Mouse (Mus musculus): ENCODE measurements around the gene Iglon5. TPM values are rescaled to one million over a fixed set of nuclear protein-coding genes. Genes with fewer than 3 reads are reported as not detected.

Gene Iglon5
- polyA plus RNA-seq, 1 experiment from 2014 or later: 1.1 TPM

GRCm38 (mm10) chr7:43464864-43465343 is 25.0 kb downstream of the Iglon5 start:
- Histone ChIP-seq H3K4me2 (peak overlapping the region; percentile 97), H3K9ac (peak overlapping the region; percentile 42; the same call in 1 of the 2 replicates), H3K27me3 (peaks cover 25% of the 10 kb centered on the region), H3K27ac (no peak overlapping the region), H3K4me3 (peak overlapping the region; percentile 57), H3K4me1 (peaks cover 20% of the 10 kb centered on the region), H3K36me3 (no peaks in the 10 kb centered on the region), H3K9me3 (no peaks in the 10 kb centered on the region)
- 9% methylated on average over 35 of the region's 35 CpGs for WGBS
- no peak for ATAC-seq (ENCODE audit: insufficient number of reproducible peaks, low FRiP score, low TSS enrichment, low read depth)

- H3K27ac ChIP-seq: no peak overlapping the region
- no peak overlapping the region for H3K4me3 ChIP-seq
- no peak overlapping the region for H3K9ac ChIP-seq
- no peak for ATAC-seq (ENCODE audit: insufficient number of reproducible peaks, low FRiP score, low TSS enrichment, low read depth)
- H3K4me1 ChIP-seq: peaks cover 20% of the 10 kb centered on the region
- H3K9me3 ChIP-seq: no peaks in the 10 kb centered on the region
- H3K27me3 ChIP-seq: peaks cover 25% of the 10 kb centered on the region
- 71% methylated on average over 7 of the region's 7 CpGs for WGBS
- H3K4me2 ChIP-seq: no peak overlapping the region
- no peaks in the 10 kb centered on the region for H3K36me3 ChIP-seq
Observed at GRCm38 (mm10) chr7:43463976-43464375, 25.9 kb downstream of the Iglon5 start.

GRCm38 (mm10) chr7:43462851-43463250 is 27.0 kb downstream of the Iglon5 start, which contains the start of gene Vsig10l:
Gene Vsig10l (plus strand): TSS chr7:43463151.
- WGBS: 59% methylated on average over 4 of the region's 4 CpGs
- no peak within 1 kb of the TSS for H3K4me2 ChIP-seq
- H3K27me3 ChIP-seq: peaks cover 25% of the 10 kb centered on the region
- no peak within 1 kb of the TSS for H3K4me3 ChIP-seq
- H3K9me3 ChIP-seq: no peaks in the 10 kb centered on the region
- H3K36me3 ChIP-seq: peaks cover 5% of the 10 kb centered on the region
- H3K4me1 ChIP-seq: peaks cover 20% of the 10 kb centered on the region
- H3K27ac ChIP-seq: no peak within 1 kb of the TSS
- ATAC-seq (ENCODE audit: insufficient number of reproducible peaks, low FRiP score, low TSS enrichment, low read depth): no peak
- H3K9ac ChIP-seq: no peak within 1 kb of the TSS

- no peak for ATAC-seq (ENCODE audit: insufficient number of reproducible peaks, low FRiP score, low TSS enrichment, low read depth)
- H3K36me3 ChIP-seq: peaks cover 63% of the 10 kb centered on the region
- 68% methylated on average over 6 of the region's 6 CpGs for whole genome bisulfite sequencing
Observed at GRCm38 (mm10) chr7:43454371-43454770, 35.5 kb downstream of the Iglon5 start.

GRCm38 (mm10) chr7:43453599-43454355 is 36.1 kb downstream of the Iglon5 start:
- Histone ChIP-seq H3K9me3 (no peaks in the 10 kb centered on the region), H3K27me3 (no peaks in the 10 kb centered on the region), H3K4me2 (no peak overlapping the region), H3K4me1 (0 out of 2 replicates have a peak, but pooled peaks cover 3% of the 10 kb centered on the region), H3K36me3 (peaks cover 63% of the 10 kb centered on the region), H3K27ac (no peak overlapping the region), H3K9ac (no peak overlapping the region), H3K4me3 (no peak overlapping the region)
- 67% methylated on average over 14 of the region's 14 CpGs for WGBS
- no peak for ATAC-seq (ENCODE audit: insufficient number of reproducible peaks, low FRiP score, low TSS enrichment, low read depth)

More at GRCm38 (mm10) chr7:43454371-43454770, 35.5 kb downstream of the Iglon5 start:
- H3K9ac ChIP-seq: no peak overlapping the region
- no peak overlapping the region for H3K4me3 ChIP-seq
- H3K4me2 ChIP-seq: no peak overlapping the region
- no peaks in the 10 kb centered on the region for H3K9me3 ChIP-seq
- H3K4me1 ChIP-seq: 0 out of 2 replicates have a peak, but pooled peaks cover 3% of the 10 kb centered on the region
- no peak overlapping the region for H3K27ac ChIP-seq
- H3K27me3 ChIP-seq: no peaks in the 10 kb centered on the region

GRCm38 (mm10) chr7:43452609-43453008 is 37.3 kb downstream of the Iglon5 start:
- no peak overlapping the region for H3K27ac ChIP-seq
- no peak overlapping the region for H3K4me3 ChIP-seq
- no peaks in the 10 kb centered on the region for H3K27me3 ChIP-seq
- no peak overlapping the region for H3K9ac ChIP-seq
- H3K4me1 ChIP-seq: 0 out of 2 replicates have a peak, but pooled peaks cover 3% of the 10 kb centered on the region
- H3K9me3 ChIP-seq: no peaks in the 10 kb centered on the region
- H3K4me2 ChIP-seq: no peak overlapping the region
- peaks cover 56% of the 10 kb centered on the region for H3K36me3 ChIP-seq
- 48% methylated on average over 4 of the region's 4 CpGs for WGBS
- no peak for ATAC-seq (ENCODE audit: insufficient number of reproducible peaks, low FRiP score, low TSS enrichment, low read depth)

GRCm38 (mm10) chr7:43451726-43452125 is 38.1 kb downstream of the Iglon5 start:
- Histone ChIP-seq H3K9me3 (no peaks in the 10 kb centered on the region), H3K27me3 (no peaks in the 10 kb centered on the region), H3K9ac (no peak overlapping the region), H3K4me3 (no peak overlapping the region), H3K4me1 (0 out of 2 replicates have a peak, but pooled peaks cover 3% of the 10 kb centered on the region), H3K27ac (no peak overlapping the region), H3K4me2 (no peak overlapping the region), H3K36me3 (peaks cover 47% of the 10 kb centered on the region)
- WGBS: 93% methylated on average over 11 of the region's 11 CpGs
- ATAC-seq (ENCODE audit: insufficient number of reproducible peaks, low FRiP score, low TSS enrichment, low read depth): no peak

GRCm38 (mm10) chr7:43449811-43450210 is 40.1 kb downstream of the Iglon5 start:
- Histone ChIP-seq H3K36me3 (peaks cover 30% of the 10 kb centered on the region), H3K9ac (no peak overlapping the region), H3K9me3 (no peaks in the 10 kb centered on the region), H3K4me3 (no peak overlapping the region), H3K4me2 (no peak overlapping the region), H3K27me3 (no peaks in the 10 kb centered on the region), H3K27ac (no peak overlapping the region), H3K4me1 (peaks cover 5% of the 10 kb centered on the region; the same call in 1 of the 2 replicates)
- 99% methylated on average over 2 of the region's 2 CpGs for WGBS
- no peak for ATAC-seq (ENCODE audit: insufficient number of reproducible peaks, low FRiP score, low TSS enrichment, low read depth)

- Histone ChIP-seq H3K9ac (no peak overlapping the region), H3K4me3 (no peak overlapping the region), H3K27me3 (no peaks in the 10 kb centered on the region), H3K9me3 (no peaks in the 10 kb centered on the region), H3K27ac (no peak overlapping the region), H3K36me3 (peaks cover 15% of the 10 kb centered on the region), H3K4me2 (no peak overlapping the region), H3K4me1 (peaks cover 12% of the 10 kb centered on the region)
- 94% methylated on average over 3 of the region's 3 CpGs for WGBS
- ATAC-seq (ENCODE audit: insufficient number of reproducible peaks, low FRiP score, low TSS enrichment, low read depth): no peak
Observed at GRCm38 (mm10) chr7:43448246-43448645, 41.6 kb downstream of the Iglon5 start.

- ATAC-seq (ENCODE audit: insufficient number of reproducible peaks, low FRiP score, low TSS enrichment, low read depth): no peak
- WGBS: 76% methylated on average over 4 of the region's 4 CpGs
Observed at GRCm38 (mm10) chr7:43447801-43448200, 42.1 kb downstream of the Iglon5 start.

GRCm38 (mm10) chr7:43443917-43444293 is 46.0 kb downstream of the Iglon5 start, which contains the start of the genes Etfb and Gm45233:
Gene Etfb (plus strand): TSS chr7:43444083.
Gene Gm45233 (plus strand): TSS chr7:43444128.
- H3K4me3 ChIP-seq: peak within 1 kb of the TSS; percentile 60
- under 1% methylated on average over 27 of the region's 27 CpGs for WGBS
- H3K9me3 ChIP-seq: no peaks in the 10 kb centered on the region
- H3K9ac ChIP-seq: peak within 1 kb of the TSS; percentile 51
- H3K36me3 ChIP-seq: no peaks in the 10 kb centered on the region
- peak within 1 kb of the TSS; percentile 98 for H3K27ac ChIP-seq
- ATAC-seq (ENCODE audit: insufficient number of reproducible peaks, low FRiP score, low TSS enrichment, low read depth): peak; percentile 96
- H3K27me3 ChIP-seq: no peaks in the 10 kb centered on the region
- peak within 1 kb of the TSS; percentile 80 for H3K4me2 ChIP-seq
- peaks cover 18% of the 10 kb centered on the region for H3K4me1 ChIP-seq

More at GRCm38 (mm10) chr7:43447801-43448200, 42.1 kb downstream of the Iglon5 start:
- Histone ChIP-seq H3K4me1 (peaks cover 14% of the 10 kb centered on the region), H3K4me3 (no peak overlapping the region), H3K27ac (no peak overlapping the region), H3K9ac (no peak overlapping the region), H3K36me3 (peaks cover 10% of the 10 kb centered on the region), H3K4me2 (no peak overlapping the region), H3K9me3 (no peaks in the 10 kb centered on the region), H3K27me3 (no peaks in the 10 kb centered on the region)
